12 mouse cellular contexts compared by ENCODE assay signal in the genomic region with DNA sequence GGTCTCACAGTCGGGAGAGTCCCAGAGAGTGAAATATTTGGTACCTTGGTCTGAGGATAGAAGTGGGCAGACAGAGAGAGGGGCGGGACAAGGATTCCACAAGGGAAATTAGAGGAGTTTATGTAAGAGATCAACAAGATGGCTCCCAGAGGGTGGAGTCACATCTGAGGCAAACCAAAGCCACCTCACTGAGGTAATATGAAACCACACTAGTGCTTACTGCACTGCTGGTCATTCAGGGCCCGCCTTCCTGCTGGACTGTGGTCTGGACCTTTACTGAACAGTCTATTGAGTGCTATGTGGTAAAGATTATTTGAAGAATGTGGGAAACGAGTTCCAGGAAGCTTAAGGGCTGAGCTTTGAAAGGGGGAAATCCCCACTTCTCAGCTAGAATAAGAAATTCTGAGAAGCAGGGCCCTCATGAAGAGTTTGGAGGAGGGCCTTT. TPM values are rescaled to one million over a fixed set of nuclear protein-coding genes. Genes with fewer than 3 reads are reported as not detected.
DNase-seq lines count a peak whose midpoint lies in the region; ATAC-seq and TF ChIP-seq lines count a peak whose summit lies in the region.
"Had no signal": no experiment of that assay in that cellular context is flagged by ENCODE, and none has a peak within 500 bp of the region (broad histone marks: within the 10 kb centered on the region; RNA-seq: fewer than 3 reads in every experiment).

No protein-coding gene starts in this region.

- no peaks in the 10 kb centered on the region for H3K4me1 ChIP-seq in kidney, postnatal 0 days (replicated peaks; ENCODE audit: insufficient read depth, low read length)
- no peaks in the 10 kb centered on the region for H3K4me1 ChIP-seq in forebrain, embryonic 15.5 days
- H3K4me1 ChIP-seq in midbrain, embryonic 10.5 days, result no peaks in the 10 kb centered on the region
- H3K4me1 ChIP-seq: forebrain, embryonic 12.5 days; limb, embryonic 13.5 days had no signal

- peak; percentile 54 for DNase-seq in CD4-positive, CD25-positive, alpha-beta regulatory T cell, adult 2 months (ENCODE audit: low read depth, low spot score)
- no peak for DNase-seq in Patski (ENCODE audit: low read depth, low spot score)
- peak; percentile 59 for DNase-seq in kidney, postnatal 0 days (ENCODE audit: low spot score)
- peak; percentile 79 for DNase-seq in lung, postnatal 25 days (ENCODE audit: low spot score)
- DNase-seq in spleen, adult 12 weeks (ENCODE audit: low spot score), result no peak
- DNase-seq in midbrain, embryonic 10.5 days (ENCODE audit: low spot score), result no peak
- DNase-seq: right cerebral cortex, postnatal 25 days had no signal

- H3K4me3 ChIP-seq in kidney, postnatal 0 days (replicated peaks; ENCODE audit: low read depth, low read length), result no peak overlapping the region
- H3K4me3 ChIP-seq in forebrain, embryonic 15.5 days, result no peak overlapping the region
- H3K4me3 ChIP-seq in midbrain, embryonic 10.5 days, result no peak overlapping the region
- H3K4me3 ChIP-seq: forebrain, embryonic 12.5 days; limb, embryonic 13.5 days; megakaryocyte, embryonic 14.5 days had no signal

- CTCF ChIA-PET in Patski (lab: Charles Lee), result interaction anchor here (4.6 kb wide), 1 partner anchor 22 kb away, joined by 18 read pairs; no protein-coding TSS in a partner anchor

- in situ Hi-C loops in Patski (cut with MboI; ENCODE audit: low pct_unique_long_range_greater_than_20kb), result no loop called here

- POLR2A ChIA-PET in Patski (lab: Charles Lee), result no interaction called here

- peak; percentile 93 for ATAC-seq in Patski
- ATAC-seq in kidney, postnatal 0 days (replicated peaks; ENCODE audit: low FRiP score, low read depth), result peak; percentile 79; the same call in 1 of the 2 replicates
- ATAC-seq in forebrain, embryonic 15.5 days (replicated peaks), result no peak

- H3K9ac ChIP-seq in kidney, postnatal 0 days (ENCODE audit: low read depth, low read length), result no peak overlapping the region
- H3K9ac ChIP-seq in forebrain, embryonic 15.5 days (replicated peaks), result no peak overlapping the region
- H3K9ac ChIP-seq: forebrain, embryonic 12.5 days; limb, embryonic 13.5 days had no signal

- 40% methylated on average over 4 of the region's 4 CpGs for WGBS in kidney, postnatal 0 days
- 52% methylated on average over 4 of the region's 4 CpGs for WGBS in forebrain, embryonic 15.5 days
- WGBS in midbrain, embryonic 10.5 days, result 57% methylated on average over 4 of the region's 4 CpGs

- H3K4me2 ChIP-seq in kidney, postnatal 0 days (ENCODE audit: low read length), result no peak overlapping the region
- H3K4me2 ChIP-seq in forebrain, embryonic 15.5 days (replicated peaks), result no peak overlapping the region
- H3K4me2 ChIP-seq: forebrain, embryonic 12.5 days; limb, embryonic 13.5 days had no signal

- no peaks in the 10 kb centered on the region for H3K36me3 ChIP-seq in kidney, postnatal 0 days (ENCODE audit: insufficient read depth, low read length)
- H3K36me3 ChIP-seq in forebrain, embryonic 15.5 days, result no peaks in the 10 kb centered on the region
- H3K36me3 ChIP-seq in midbrain, embryonic 10.5 days, result no peaks in the 10 kb centered on the region
- H3K36me3 ChIP-seq: forebrain, embryonic 12.5 days; limb, embryonic 13.5 days had no signal

- no peak for TF ChIP-seq CTCF in Patski (IDR thresholded peaks at IDR 0.05)
- no peak for TF ChIP-seq CTCF in kidney, postnatal 0 days (IDR thresholded peaks at IDR 0.05; ENCODE audit: low read depth)

- H3K9me3 ChIP-seq in kidney, postnatal 0 days (replicated peaks; ENCODE audit: low read length), result no peaks in the 10 kb centered on the region; the same call in 1 of the 2 replicates
- no peaks in the 10 kb centered on the region for H3K9me3 ChIP-seq in forebrain, embryonic 15.5 days
- H3K9me3 ChIP-seq in midbrain, embryonic 10.5 days (replicated peaks), result no peaks in the 10 kb centered on the region
- H3K9me3 ChIP-seq: forebrain, embryonic 12.5 days; limb, embryonic 13.5 days; megakaryocyte, embryonic 14.5 days had no signal

- no peaks in the 10 kb centered on the region for H3K27me3 ChIP-seq in Patski
- H3K27me3 ChIP-seq in kidney, postnatal 0 days (ENCODE audit: insufficient read depth, low read length), result no peaks in the 10 kb centered on the region
- no peaks in the 10 kb centered on the region for H3K27me3 ChIP-seq in forebrain, embryonic 15.5 days
- H3K27me3 ChIP-seq in midbrain, embryonic 10.5 days (ENCODE audit: low read depth, poor library complexity, severe bottlenecking), result no peaks in the 10 kb centered on the region
- H3K27me3 ChIP-seq: forebrain, embryonic 12.5 days; limb, embryonic 13.5 days had no signal

- H3K27ac ChIP-seq in kidney, postnatal 0 days, result peak overlapping the region; percentile 44; the same call in 1 of the 2 replicates
- H3K27ac ChIP-seq in forebrain, embryonic 15.5 days (replicated peaks), result no peak overlapping the region
- H3K27ac ChIP-seq in midbrain, embryonic 10.5 days (replicated peaks), result no peak overlapping the region
- H3K27ac ChIP-seq: forebrain, embryonic 12.5 days; limb, embryonic 13.5 days had no signal

RNA-seq across cellular contexts. Expression of a gene that starts 17.9 kb away (rescaled TPM):
- 0.04 TPM for polyA plus RNA-seq in Patski (2021)
- polyA plus RNA-seq in kidney, postnatal 0 days (2015; fragmentation: Nextera tagmentation; extraction: Ambion mirVana), result 21.2 and 24.2 TPM in 2 replicates
- not detected in 2 replicates for polyA plus RNA-seq in forebrain, embryonic 15.5 days (2015; fragmentation: Nextera tagmentation; extraction: Ambion mirVana)
- not detected in 2 replicates for polyA plus RNA-seq in midbrain, embryonic 10.5 days (2016; fragmentation: Nextera tagmentation; extraction: Ambion mirVana)
- polyA plus RNA-seq: forebrain, embryonic 12.5 days; limb, embryonic 13.5 days; neural tube, embryonic 14.5 days had no signal

Comparison
In these comparisons a context has a peak if more than half of its experiments do, and no peak if none do; other contexts are left out.
1. DNase-seq: peak in CD4-positive, CD25-positive, alpha-beta regulatory T cell, adult 2 months (single experiment), kidney, postnatal 0 days (single experiment) and lung, postnatal 25 days (single experiment); none in Patski (single experiment), spleen, adult 12 weeks (single experiment) and midbrain, embryonic 10.5 days (single experiment).
2. RNA of a gene that starts 17.9 kb away (polyA plus RNA-seq): 21.2 to 24.2 TPM in kidney, postnatal 0 days; 0.04 TPM in Patski (single experiment), not detected in forebrain, embryonic 15.5 days and not detected in midbrain, embryonic 10.5 days; every median in the first group is over 10 times any median in the second.